Mouse (Mus musculus): ENCODE results near the gene P2ry12. TPM values are rescaled to one million over a fixed set of nuclear protein-coding genes. Genes with fewer than 3 reads are reported as not detected.
A peak's percentile ranks its signal among the peaks of the same experiment; 100 is the strongest.

P2ry12 gene
- polyA plus RNA-seq, 1 experiment from 2014 or later: 9.2 TPM

GRCm38 (mm10) chr3:59222303-59222702 is 40.4 kb downstream of the P2ry12 start:
- H3K36me3 ChIP-seq (ENCODE audit: control insufficient read depth, insufficient read depth, low read length): no peaks in the 10 kb centered on the region
- H3K4me1 ChIP-seq (ENCODE audit: control insufficient read depth, insufficient read depth, low read length): no peaks in the 10 kb centered on the region
- no peak overlapping the region for H3K4me2 ChIP-seq (ENCODE audit: low read length)
- no peak overlapping the region for H3K9ac ChIP-seq (ENCODE audit: low read length)
- no peaks in the 10 kb centered on the region for H3K27me3 ChIP-seq (replicated peaks; ENCODE audit: control insufficient read depth, insufficient read depth, low read length)
- ATAC-seq (no peak), DNase-seq (ENCODE audit: low spot score) (no peak)
- no peaks in the 10 kb centered on the region for H3K9me3 ChIP-seq (replicated peaks; ENCODE audit: control insufficient read depth, low read length)
- no peak overlapping the region for H3K27ac ChIP-seq (ENCODE audit: low read depth, low read length)
- 89% methylated on average over 2 of the region's 2 CpGs for whole genome bisulfite sequencing
- H3K4me3 ChIP-seq (ENCODE audit: low read depth, low read length): no peak overlapping the region

- no peak overlapping the region for H3K4me2 ChIP-seq (ENCODE audit: low read length)
- H3K9me3 ChIP-seq (replicated peaks; ENCODE audit: control insufficient read depth, low read length): no peaks in the 10 kb centered on the region
- no peaks in the 10 kb centered on the region for H3K27me3 ChIP-seq (replicated peaks; ENCODE audit: control insufficient read depth, insufficient read depth, low read length)
- no peak overlapping the region for H3K4me3 ChIP-seq (ENCODE audit: low read depth, low read length)
- no peak overlapping the region for H3K9ac ChIP-seq (ENCODE audit: low read length)
- DNase-seq (ENCODE audit: low spot score) (no peak), ATAC-seq (no peak)
- 85% methylated on average over 2 of the region's 2 CpGs for WGBS
- H3K36me3 ChIP-seq (ENCODE audit: control insufficient read depth, insufficient read depth, low read length): no peaks in the 10 kb centered on the region
- no peaks in the 10 kb centered on the region for H3K4me1 ChIP-seq (ENCODE audit: control insufficient read depth, insufficient read depth, low read length)
- no peak overlapping the region for H3K27ac ChIP-seq (ENCODE audit: low read depth, low read length)
These were observed 43.3 kb downstream of the P2ry12 start for GRCm38 (mm10) chr3:59219326-59219725.

GRCm38 (mm10) chr3:59217211-59217610 is 45.5 kb downstream of the P2ry12 start:
- no peak overlapping the region for H3K27ac ChIP-seq (ENCODE audit: low read depth, low read length)
- 93% methylated on average over 10 of the region's 10 CpGs for WGBS
- no peaks in the 10 kb centered on the region for H3K27me3 ChIP-seq (replicated peaks; ENCODE audit: control insufficient read depth, insufficient read depth, low read length)
- H3K9ac ChIP-seq (ENCODE audit: low read length): no peak overlapping the region
- H3K9me3 ChIP-seq (replicated peaks; ENCODE audit: control insufficient read depth, low read length): no peaks in the 10 kb centered on the region
- no peaks in the 10 kb centered on the region for H3K4me1 ChIP-seq (ENCODE audit: control insufficient read depth, insufficient read depth, low read length)
- H3K36me3 ChIP-seq (ENCODE audit: control insufficient read depth, insufficient read depth, low read length): no peaks in the 10 kb centered on the region
- H3K4me2 ChIP-seq (ENCODE audit: low read length): no peak overlapping the region
- no peak overlapping the region for H3K4me3 ChIP-seq (ENCODE audit: low read depth, low read length)
- no peak for ATAC-seq
- no peak for DNase-seq (ENCODE audit: low spot score)

GRCm38 (mm10) chr3:59212404-59212803 is 50.3 kb downstream of the P2ry12 start:
- H3K27me3 ChIP-seq (replicated peaks; ENCODE audit: control insufficient read depth, insufficient read depth, low read length): no peaks in the 10 kb centered on the region
- no peak for DNase-seq (ENCODE audit: low spot score)
- no peak overlapping the region for H3K27ac ChIP-seq (ENCODE audit: low read depth, low read length)

GRCm38 (mm10) chr3:59211784-59212183 is 50.9 kb downstream of the P2ry12 start:
- WGBS: 95% methylated on average over 8 of the region's 8 CpGs
- no peak overlapping the region for H3K27ac ChIP-seq (ENCODE audit: low read depth, low read length)
- no peak overlapping the region for H3K9ac ChIP-seq (ENCODE audit: low read length)
- H3K4me1 ChIP-seq (ENCODE audit: control insufficient read depth, insufficient read depth, low read length): no peaks in the 10 kb centered on the region
- no peaks in the 10 kb centered on the region for H3K9me3 ChIP-seq (replicated peaks; ENCODE audit: control insufficient read depth, low read length)
- no peaks in the 10 kb centered on the region for H3K27me3 ChIP-seq (replicated peaks; ENCODE audit: control insufficient read depth, insufficient read depth, low read length)
- ATAC-seq (no peak), DNase-seq (ENCODE audit: low spot score) (no peak)
- no peak overlapping the region for H3K4me2 ChIP-seq (ENCODE audit: low read length)
- no peaks in the 10 kb centered on the region for H3K36me3 ChIP-seq (ENCODE audit: control insufficient read depth, insufficient read depth, low read length)
- H3K4me3 ChIP-seq (ENCODE audit: low read depth, low read length): no peak overlapping the region

More at GRCm38 (mm10) chr3:59212404-59212803, 50.3 kb downstream of the P2ry12 start:
- H3K9ac ChIP-seq (ENCODE audit: low read length): no peak overlapping the region
- H3K4me3 ChIP-seq (ENCODE audit: low read depth, low read length): no peak overlapping the region
- H3K4me1 ChIP-seq (ENCODE audit: control insufficient read depth, insufficient read depth, low read length): no peaks in the 10 kb centered on the region
- H3K9me3 ChIP-seq (replicated peaks; ENCODE audit: control insufficient read depth, low read length): no peaks in the 10 kb centered on the region
- no peaks in the 10 kb centered on the region for H3K36me3 ChIP-seq (ENCODE audit: control insufficient read depth, insufficient read depth, low read length)
- H3K4me2 ChIP-seq (ENCODE audit: low read length): no peak overlapping the region
- ATAC-seq: no peak

GRCm38 (mm10) chr3:59210727-59211126 is 51.9 kb downstream of the P2ry12 start, which contains the start of gene P2ry13:
Gene P2ry13 (minus strand): TSS chr3:59210882.
- DNase-seq (ENCODE audit: low spot score): no peak
- no peak within 1 kb of the TSS for H3K9ac ChIP-seq (ENCODE audit: low read length)
- 96% methylated on average over 6 of the region's 6 CpGs for whole genome bisulfite sequencing

GRCm38 (mm10) chr3:59210089-59210488 is 52.6 kb downstream of the P2ry12 start:
- DNase-seq (ENCODE audit: low spot score) (no peak), ATAC-seq (no peak)
- Histone ChIP-seq H3K9ac (ENCODE audit: low read length) (no peak overlapping the region), H3K4me1 (ENCODE audit: control insufficient read depth, insufficient read depth, low read length) (no peaks in the 10 kb centered on the region), H3K36me3 (ENCODE audit: control insufficient read depth, insufficient read depth, low read length) (no peaks in the 10 kb centered on the region), H3K4me3 (ENCODE audit: low read depth, low read length) (no peak overlapping the region), H3K4me2 (ENCODE audit: low read length) (no peak overlapping the region), H3K9me3 (replicated peaks; ENCODE audit: control insufficient read depth, low read length) (no peaks in the 10 kb centered on the region), H3K27ac (ENCODE audit: low read depth, low read length) (no peak overlapping the region), H3K27me3 (replicated peaks; ENCODE audit: control insufficient read depth, insufficient read depth, low read length) (no peaks in the 10 kb centered on the region)
- 80% methylated on average over 8 of the region's 8 CpGs for WGBS

More at GRCm38 (mm10) chr3:59210727-59211126, 51.9 kb downstream of the P2ry12 start, which contains the start of gene P2ry13:
- H3K4me2 ChIP-seq (ENCODE audit: low read length): no peak within 1 kb of the TSS
- no peak within 1 kb of the TSS for H3K4me3 ChIP-seq (ENCODE audit: low read depth, low read length)
- H3K4me1 ChIP-seq (ENCODE audit: control insufficient read depth, insufficient read depth, low read length): no peaks in the 10 kb centered on the region
- no peak for ATAC-seq
- H3K27me3 ChIP-seq (replicated peaks; ENCODE audit: control insufficient read depth, insufficient read depth, low read length): no peaks in the 10 kb centered on the region
- H3K36me3 ChIP-seq (ENCODE audit: control insufficient read depth, insufficient read depth, low read length): no peaks in the 10 kb centered on the region
- H3K27ac ChIP-seq (ENCODE audit: low read depth, low read length): no peak within 1 kb of the TSS
- no peaks in the 10 kb centered on the region for H3K9me3 ChIP-seq (replicated peaks; ENCODE audit: control insufficient read depth, low read length)

GRCm38 (mm10) chr3:59208650-59209548 is 53.8 kb downstream of the P2ry12 start:
- Histone ChIP-seq H3K4me3 (ENCODE audit: low read depth, low read length) (no peak overlapping the region), H3K27ac (ENCODE audit: low read depth, low read length) (no peak overlapping the region), H3K4me1 (ENCODE audit: control insufficient read depth, insufficient read depth, low read length) (no peaks in the 10 kb centered on the region), H3K4me2 (ENCODE audit: low read length) (no peak overlapping the region), H3K9ac (ENCODE audit: low read length) (no peak overlapping the region), H3K36me3 (ENCODE audit: control insufficient read depth, insufficient read depth, low read length) (no peaks in the 10 kb centered on the region), H3K27me3 (replicated peaks; ENCODE audit: control insufficient read depth, insufficient read depth, low read length) (no peaks in the 10 kb centered on the region), H3K9me3 (replicated peaks; ENCODE audit: control insufficient read depth, low read length) (no peaks in the 10 kb centered on the region)
- peak; percentile 73 for ATAC-seq
- DNase-seq (ENCODE audit: low spot score): peak; percentile 87
- WGBS: 66% methylated on average over 4 of the region's 4 CpGs

- Histone ChIP-seq H3K27ac (ENCODE audit: low read depth, low read length) (no peak overlapping the region), H3K4me3 (ENCODE audit: low read depth, low read length) (no peak overlapping the region), H3K9me3 (replicated peaks; ENCODE audit: control insufficient read depth, low read length) (no peaks in the 10 kb centered on the region), H3K4me1 (ENCODE audit: control insufficient read depth, insufficient read depth, low read length) (no peaks in the 10 kb centered on the region), H3K36me3 (ENCODE audit: control insufficient read depth, insufficient read depth, low read length) (no peaks in the 10 kb centered on the region), H3K4me2 (ENCODE audit: low read length) (no peak overlapping the region), H3K27me3 (replicated peaks; ENCODE audit: control insufficient read depth, insufficient read depth, low read length) (no peaks in the 10 kb centered on the region), H3K9ac (ENCODE audit: low read length) (no peak overlapping the region)
- DNase-seq (ENCODE audit: low spot score) (no peak), ATAC-seq (no peak)
- 69% methylated on average over 4 of the region's 4 CpGs for WGBS
These were observed 56.7 kb downstream of the P2ry12 start for GRCm38 (mm10) chr3:59205941-59206340.

Data from forebrain, embryonic 14.5 days (tissue).